Mouse (Mus musculus) liver, adult 2 months (tissue): ENCODE results near the gene Xiap.

Experiments
- CTCF ChIP-seq: fragments of 200-500 bp; IDR thresholded peaks from 2 replicates; pipeline ENCODE4 v1.5.1; 2011; ENCODE audit warnings: low read depth, low read length, control low read depth
- POLR2A ChIP-seq: fragments of 200-500 bp; IDR thresholded peaks from 2 replicates; pipeline ENCODE4 v1.6.1; 2011; ENCODE audit warnings: low read length, control low read depth; ENCODE audit not compliant: insufficient read depth; ENCODE audit errors: extremely low read depth

DNA sequence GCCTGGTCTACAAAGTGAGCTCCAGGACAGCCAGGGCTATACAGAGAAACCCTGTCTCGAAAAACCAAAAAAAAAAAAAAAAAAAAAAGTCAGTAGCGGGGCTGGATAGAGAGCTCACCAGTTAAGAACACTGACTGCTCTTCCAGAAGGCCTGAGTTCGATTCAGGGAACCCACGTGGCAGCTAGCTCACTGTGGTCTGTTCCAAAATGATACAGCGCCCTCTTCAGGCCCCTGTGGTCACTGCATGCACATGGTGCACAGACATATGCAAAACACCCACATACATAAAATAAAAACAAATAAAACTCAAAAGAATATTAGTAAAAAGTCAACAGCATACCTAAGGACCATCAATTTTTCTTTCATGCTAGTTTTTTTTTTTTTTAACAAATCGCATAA lies 20.0 kb upstream of the Xiap start:
- TF ChIP-seq CTCF (peak; percentile 16; the same call in 1 of the 2 replicates), POLR2A (no peak)
